Mouse (Mus musculus): ENCODE measurements around the gene Mettl18. TPM values are rescaled to one million over a fixed set of nuclear protein-coding genes. Genes with fewer than 3 reads are reported as not detected.

Gene Mettl18
- polyA plus RNA-seq, 1 experiment from 2014 or later, result 11.1 TPM

GRCm38 (mm10) chr1:164027416-164027815 is 32.7 kb downstream of the Mettl18 start:
- H3K4me1 ChIP-seq (ENCODE audit: insufficient read depth, low read length), result no peaks in the 10 kb centered on the region
- WGBS, result 61% methylated on average over 5 of the region's 5 CpGs
- H3K27me3 ChIP-seq (ENCODE audit: insufficient read depth, low read length), result no peaks in the 10 kb centered on the region
- no peak overlapping the region for H3K27ac ChIP-seq (ENCODE audit: low read length)
- ATAC-seq (ENCODE audit: low FRiP score, low TSS enrichment), result no peak
- H3K4me3 ChIP-seq (ENCODE audit: low read length), result no peak overlapping the region
- no peaks in the 10 kb centered on the region for H3K36me3 ChIP-seq (ENCODE audit: insufficient read depth, low read length)
- H3K9me3 ChIP-seq (ENCODE audit: low read length), result no peaks in the 10 kb centered on the region
- no peak overlapping the region for H3K9ac ChIP-seq (replicated peaks; ENCODE audit: low read length)
- H3K4me2 ChIP-seq (replicated peaks; ENCODE audit: low read depth, low read length), result no peak overlapping the region

GRCm38 (mm10) chr1:164040385-164041135 is 45.9 kb downstream of the Mettl18 start:
- ATAC-seq (ENCODE audit: low FRiP score, low TSS enrichment), result no peak
- H3K36me3 ChIP-seq (ENCODE audit: insufficient read depth, low read length), result no peaks in the 10 kb centered on the region
- no peaks in the 10 kb centered on the region for H3K27me3 ChIP-seq (ENCODE audit: insufficient read depth, low read length)
- no peak overlapping the region for H3K4me3 ChIP-seq (ENCODE audit: low read length)
- H3K4me1 ChIP-seq (ENCODE audit: insufficient read depth, low read length), result no peaks in the 10 kb centered on the region
- H3K4me2 ChIP-seq (replicated peaks; ENCODE audit: low read depth, low read length), result no peak overlapping the region
- H3K9me3 ChIP-seq (ENCODE audit: low read length), result no peaks in the 10 kb centered on the region
- H3K27ac ChIP-seq (ENCODE audit: low read length), result no peak overlapping the region
- 82% methylated on average over 10 of the region's 10 CpGs for WGBS
- H3K9ac ChIP-seq (replicated peaks; ENCODE audit: low read length), result no peak overlapping the region

GRCm38 (mm10) chr1:164043549-164043948 is 48.9 kb downstream of the Mettl18 start:
- H3K4me1 ChIP-seq (ENCODE audit: insufficient read depth, low read length), result no peaks in the 10 kb centered on the region
- no peak overlapping the region for H3K4me3 ChIP-seq (ENCODE audit: low read length)
- H3K9ac ChIP-seq (replicated peaks; ENCODE audit: low read length), result no peak overlapping the region
- H3K27ac ChIP-seq (ENCODE audit: low read length), result no peak overlapping the region
- no peak overlapping the region for H3K4me2 ChIP-seq (replicated peaks; ENCODE audit: low read depth, low read length)
- H3K9me3 ChIP-seq (ENCODE audit: low read length), result no peaks in the 10 kb centered on the region
- WGBS, result 58% methylated on average over 3 of the region's 3 CpGs
- no peaks in the 10 kb centered on the region for H3K36me3 ChIP-seq (ENCODE audit: insufficient read depth, low read length)
- no peaks in the 10 kb centered on the region for H3K27me3 ChIP-seq (ENCODE audit: insufficient read depth, low read length)
- ATAC-seq (ENCODE audit: low FRiP score, low TSS enrichment), result peak; percentile 51; the same call in 1 of the 2 replicates

Other genes with a start within 250 kb of the Mettl18 start
- gene Kifap3, start 215.3 kb upstream of the Mettl18 start, polyA plus RNA-seq (2015; fragmentation: Nextera tagmentation; extraction: Ambion mirVana), result 29.5 and 30.6 TPM in 2 replicates
- gene Scyl3, start 65.8 kb upstream of the Mettl18 start, polyA plus RNA-seq (2015; fragmentation: Nextera tagmentation; extraction: Ambion mirVana), result 17.3 and 18.7 TPM in 2 replicates
- 29.2 and 29.4 TPM in 2 replicates for gene BC055324, start 93 bp upstream of the Mettl18 start, polyA plus RNA-seq (2015; fragmentation: Nextera tagmentation; extraction: Ambion mirVana)
- gene Sele, start 53.3 kb downstream of the Mettl18 start, polyA plus RNA-seq (2015; fragmentation: Nextera tagmentation; extraction: Ambion mirVana), result 0.09 and 0.10 TPM in 2 replicates
- gene Sell, start 67.1 kb downstream of the Mettl18 start, polyA plus RNA-seq (2015; fragmentation: Nextera tagmentation; extraction: Ambion mirVana), result 0.40 and 0.41 TPM in 2 replicates
- gene Selp, start 120.4 kb downstream of the Mettl18 start, polyA plus RNA-seq (2015; fragmentation: Nextera tagmentation; extraction: Ambion mirVana), result 0.56 and 1.1 TPM in 2 replicates
- 0.26 and 0.30 TPM in 2 replicates for gene F5, start 156.9 kb downstream of the Mettl18 start, polyA plus RNA-seq (2015; fragmentation: Nextera tagmentation; extraction: Ambion mirVana)